Mouse (Mus musculus) c-Kit-negative CD71-positive TER-119-positive erythroid progenitor cells, embryonic 14.5 days (primary cell): ENCODE measurements around the gene Myo1b.

ENCODE experiments used
- DNase-seq: peaks from one replicate; pipeline ENCODE4 v3.0.0-alpha.2; 2013; ENCODE audit warnings: low read depth, low spot score

Gene Myo1b

DNA sequence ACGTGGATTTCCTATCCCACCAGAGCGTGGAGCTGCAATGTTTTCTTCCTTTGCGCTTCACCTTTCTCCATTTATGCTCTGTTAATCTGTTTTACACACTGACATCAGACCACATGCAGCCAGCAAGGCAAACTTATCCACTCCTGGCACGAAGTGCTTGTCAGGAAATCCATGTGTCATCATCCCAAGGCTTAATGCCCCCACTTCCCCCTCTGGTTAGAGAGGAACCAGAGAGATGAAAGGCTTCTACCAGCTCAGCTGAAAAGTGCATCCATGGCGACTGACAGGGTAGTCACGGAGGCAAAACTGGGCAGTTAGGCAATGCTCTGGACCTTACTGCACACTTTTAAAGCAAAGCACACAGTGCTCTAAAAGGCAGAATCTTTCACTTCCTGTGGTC lies 126.6 kb downstream of the Myo1b start:
- DNase-seq, result no peak

DNA sequence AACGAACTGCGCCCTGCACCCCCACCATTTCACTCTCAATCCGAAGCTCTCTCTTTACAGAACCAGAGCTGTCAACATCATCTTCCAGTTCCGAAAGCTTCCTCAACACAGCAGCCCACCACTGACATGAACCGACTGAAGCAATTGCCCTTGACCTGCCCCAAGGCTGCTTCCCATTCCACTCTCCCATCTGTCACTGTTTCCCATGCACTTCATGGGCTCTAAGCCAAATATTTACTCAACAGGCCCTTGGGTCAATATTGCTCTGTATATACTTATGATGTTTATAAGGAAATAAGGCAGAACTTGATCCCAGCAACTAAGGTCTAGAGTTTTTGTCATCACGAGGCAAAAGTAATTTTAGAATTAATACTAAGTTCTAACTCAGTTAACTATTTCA lies 133.8 kb downstream of the Myo1b start:
- no peak for DNase-seq

DNA sequence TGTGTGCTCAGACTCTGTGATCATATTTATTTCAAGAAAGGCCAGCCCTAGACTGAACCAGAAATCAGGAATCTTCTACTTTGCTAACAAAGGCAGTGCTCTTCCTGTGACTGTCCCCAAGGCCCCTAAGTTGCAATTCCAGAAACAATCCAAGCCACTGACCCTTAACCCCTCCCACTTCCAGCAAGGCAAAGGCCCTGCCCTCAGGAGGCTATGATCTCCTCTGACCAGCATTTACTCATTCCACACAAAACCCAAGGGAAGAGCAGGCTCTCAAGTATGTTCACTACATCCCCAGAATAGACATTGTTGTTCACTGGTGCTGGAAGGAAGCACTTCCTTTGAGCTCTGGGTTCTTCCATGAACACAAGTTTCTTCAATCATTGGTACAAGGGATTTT lies 135.5 kb downstream of the Myo1b start:
- DNase-seq, result no peak

DNA sequence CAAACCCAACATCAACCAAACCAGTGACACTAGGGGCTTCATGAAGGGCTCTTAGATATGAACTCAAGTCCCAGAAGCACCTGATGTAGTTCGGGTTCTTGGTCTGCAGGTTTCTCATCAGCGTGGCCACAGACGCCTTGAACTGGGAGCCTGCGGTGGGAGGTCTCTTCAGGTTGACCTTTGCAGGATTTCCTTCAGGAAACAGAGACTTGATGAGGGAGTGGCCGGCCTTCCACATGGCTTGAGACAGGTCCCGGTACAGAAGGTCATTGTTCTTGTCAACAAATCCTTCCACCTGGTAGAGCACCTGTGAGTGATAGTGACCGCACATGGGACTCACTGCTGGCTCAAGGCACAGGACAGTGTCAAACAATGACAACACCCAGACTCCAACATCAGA lies 137.6 kb downstream of the Myo1b start:
- DNase-seq, result no peak

DNA sequence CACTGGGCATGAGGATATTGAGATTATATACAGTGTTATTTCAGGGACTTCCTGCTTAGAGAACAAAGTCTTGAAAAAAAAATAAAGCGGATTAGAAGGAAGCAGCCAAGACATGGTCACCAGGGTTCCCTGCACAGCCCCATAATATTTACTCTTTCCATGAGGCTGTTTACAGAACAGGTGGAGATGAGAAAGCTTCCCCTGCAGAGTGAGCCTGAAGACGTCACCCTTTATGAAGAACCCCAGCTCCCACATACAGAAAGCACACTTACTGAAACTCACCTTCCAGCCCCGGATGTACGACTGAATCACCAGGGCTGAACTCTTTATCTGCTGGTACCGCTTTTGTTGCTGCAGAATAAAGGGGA lies 145.4 kb downstream of the Myo1b start:
- DNase-seq, result no peak

DNA sequence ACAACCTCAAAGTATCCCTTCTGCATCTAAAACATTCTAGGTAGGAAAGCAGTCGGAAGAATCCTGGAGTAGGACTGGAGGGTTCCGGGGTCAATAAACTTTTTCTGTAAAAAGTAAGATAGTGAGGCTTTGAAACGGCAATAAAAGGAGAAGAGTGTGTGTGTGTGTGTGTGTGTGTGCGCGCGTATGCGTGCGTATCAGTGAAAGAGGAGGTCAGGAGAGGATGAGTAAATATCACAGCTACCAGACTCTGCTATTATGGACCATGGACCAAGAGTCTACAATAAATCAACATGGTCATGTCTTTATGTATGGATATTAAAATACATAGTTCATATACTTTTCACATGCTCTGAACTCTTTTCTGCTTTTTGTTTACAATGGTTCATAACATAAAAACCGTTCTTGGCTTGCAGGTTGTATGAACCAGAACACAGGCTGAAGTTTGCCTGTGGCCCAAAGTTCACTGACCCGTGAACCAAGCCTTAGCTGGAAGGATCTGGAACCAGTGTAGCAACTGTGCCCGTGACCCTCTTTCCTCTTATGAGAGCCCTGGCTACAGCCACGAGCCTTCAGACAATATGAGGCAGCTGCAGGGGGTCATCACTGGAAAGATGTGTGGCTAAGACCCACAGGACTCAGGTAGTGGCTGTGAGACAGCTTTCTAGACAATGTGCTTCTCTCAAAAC lies 145.9 kb downstream of the Myo1b start:
- no peak for DNase-seq

DNA sequence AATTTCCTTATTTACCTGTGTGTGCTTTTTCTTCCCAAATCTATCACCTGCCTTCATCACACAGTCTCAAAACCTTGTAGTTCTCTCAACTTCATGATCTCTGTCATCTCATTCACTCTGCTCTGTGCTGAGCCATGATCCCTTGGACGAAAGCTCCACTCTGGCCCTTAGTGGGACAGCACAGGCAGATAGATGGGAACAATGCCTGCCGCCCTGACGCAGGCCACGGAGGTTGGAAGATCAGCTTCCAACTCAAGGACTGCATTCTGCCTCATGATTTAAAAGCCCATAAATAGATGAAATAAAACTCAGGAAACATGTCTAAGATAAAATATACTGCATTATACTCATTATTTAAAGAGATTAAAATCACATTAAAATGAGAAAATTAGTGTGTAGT lies 149.6 kb downstream of the Myo1b start:
- DNase-seq, result no peak

DNA sequence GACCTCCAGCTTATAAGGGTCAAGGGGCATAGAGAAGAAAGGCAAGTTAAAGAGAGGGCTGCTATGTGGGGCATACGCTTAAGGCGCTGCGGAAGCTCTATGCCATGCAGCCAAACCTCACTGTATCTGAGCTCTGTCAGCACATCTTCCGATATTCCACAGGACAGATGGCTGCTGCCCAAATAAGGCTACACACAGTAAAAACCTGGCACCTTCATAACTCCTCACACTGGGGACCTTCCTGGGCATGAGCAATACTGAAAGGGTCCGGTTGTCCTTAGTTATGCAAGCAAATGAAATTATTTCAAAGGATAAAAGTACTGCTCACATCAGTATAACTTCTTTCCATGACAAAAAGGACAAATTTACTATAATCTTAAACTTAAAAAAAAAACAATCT lies 150.7 kb downstream of the Myo1b start:
- DNase-seq, result no peak

DNA sequence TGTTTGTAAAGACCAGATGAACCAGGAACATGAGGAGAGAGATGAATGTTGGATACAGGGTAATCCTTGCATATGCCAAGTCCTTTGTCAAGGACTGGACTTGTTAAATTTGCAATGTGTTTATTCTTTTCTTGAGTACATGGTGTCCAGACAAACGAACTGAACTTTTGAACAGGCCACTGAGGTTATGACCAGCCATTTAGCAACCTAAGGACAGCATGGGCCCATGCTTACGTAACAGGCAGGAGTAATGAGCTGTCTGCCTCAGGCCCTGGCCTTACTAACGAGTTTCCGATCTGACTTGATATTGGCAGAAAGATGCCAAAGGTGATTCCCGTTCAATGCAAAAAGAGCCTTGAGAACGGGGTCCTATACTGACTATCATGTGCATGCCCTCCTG lies 156.2 kb downstream of the Myo1b start:
- no peak for DNase-seq

DNA sequence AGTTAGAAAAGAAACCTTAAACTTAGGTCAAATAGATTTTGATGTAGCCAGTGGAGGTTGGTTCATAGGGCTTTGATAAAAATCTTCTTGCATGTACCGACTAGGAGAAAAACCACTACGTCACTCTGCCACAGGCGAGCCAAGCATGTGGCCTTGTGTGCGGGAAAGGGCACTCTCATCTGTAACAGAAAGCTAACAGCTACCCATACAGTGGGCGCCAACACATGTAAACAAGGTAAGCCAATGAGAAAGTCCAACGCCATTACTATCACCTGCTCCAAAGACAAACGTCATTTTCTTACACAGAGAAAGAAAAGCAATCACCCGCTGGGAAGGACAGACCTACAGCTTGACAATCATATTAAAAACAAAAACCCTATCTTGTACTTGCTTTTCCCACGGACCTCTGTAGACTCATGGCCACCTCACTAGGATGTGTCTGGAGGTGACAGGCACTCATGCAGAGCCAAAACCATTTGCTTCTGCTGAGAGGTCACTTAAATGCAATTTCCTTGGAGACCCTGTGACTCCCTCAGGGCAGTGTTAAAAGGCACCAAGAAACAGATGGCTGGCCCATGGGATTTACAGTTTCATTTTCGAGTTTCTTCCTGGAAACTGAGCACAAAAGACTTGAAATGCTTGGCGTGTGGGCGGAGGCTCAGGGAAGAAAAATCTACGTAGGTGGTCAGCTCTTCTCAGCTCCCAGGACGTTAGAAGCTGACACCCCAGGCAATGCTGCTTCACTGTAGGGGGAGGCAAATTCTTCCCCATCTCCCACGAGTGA lies 157.4 kb downstream of the Myo1b start:
- DNase-seq, result no peak

DNA sequence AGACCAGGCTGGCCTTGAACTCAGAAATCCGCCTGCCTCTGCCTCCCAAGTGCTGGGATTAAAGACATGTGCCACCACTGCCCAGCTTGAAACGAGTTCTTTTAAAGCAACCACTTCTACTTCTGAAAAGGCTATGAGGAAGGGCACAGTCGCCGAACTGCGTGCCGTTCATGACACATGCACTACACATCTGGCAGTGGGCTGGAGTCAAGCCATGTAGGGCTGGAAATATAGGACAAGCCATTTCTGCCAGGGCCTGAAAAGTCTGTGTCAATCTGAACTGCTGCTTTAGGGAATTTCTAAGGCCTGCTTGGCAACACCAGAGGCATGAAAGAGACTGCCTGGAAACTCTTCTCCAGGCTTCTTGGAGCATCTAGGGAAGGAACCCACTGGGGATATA lies 162.2 kb downstream of the Myo1b start:
- no peak for DNase-seq

DNA sequence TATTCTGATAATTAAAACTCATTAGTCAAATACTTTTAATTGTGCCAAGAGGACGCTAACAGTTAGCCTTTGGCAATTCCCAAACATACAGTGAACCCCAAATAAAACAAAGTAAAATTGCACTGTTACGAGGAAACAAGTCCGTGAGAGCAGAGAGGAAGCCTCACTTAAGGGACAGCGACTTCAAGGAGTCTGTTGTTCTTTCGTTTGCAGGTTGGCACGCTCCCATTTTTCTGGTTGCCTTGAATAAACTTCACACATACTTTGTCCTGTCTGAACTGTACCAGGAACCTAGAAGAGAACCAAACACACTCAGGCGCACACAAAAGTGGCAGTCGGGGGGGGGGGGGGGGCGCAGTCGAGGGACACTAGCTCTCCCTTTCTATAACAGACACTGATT lies 164.9 kb downstream of the Myo1b start:
- DNase-seq, result no peak

DNA sequence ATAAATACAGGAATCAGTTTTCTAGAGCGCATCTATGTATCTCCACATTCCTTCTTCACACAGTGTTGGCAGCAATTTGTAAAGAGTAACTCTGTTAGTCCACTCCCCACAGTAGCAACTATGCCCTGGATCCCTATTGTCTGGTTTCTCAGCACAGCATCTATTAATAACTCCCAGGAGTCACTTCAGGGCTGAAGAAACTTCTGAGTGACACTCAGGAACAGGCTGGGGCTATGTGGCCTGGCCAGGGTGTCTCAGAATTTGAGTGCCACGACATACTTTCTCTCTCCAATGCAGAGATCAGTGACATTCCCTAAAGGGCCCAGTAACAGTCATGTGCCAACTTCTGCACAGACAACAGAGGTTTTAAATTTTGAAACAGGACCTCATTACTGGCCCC lies 167.6 kb downstream of the Myo1b start:
- DNase-seq, result no peak

DNA sequence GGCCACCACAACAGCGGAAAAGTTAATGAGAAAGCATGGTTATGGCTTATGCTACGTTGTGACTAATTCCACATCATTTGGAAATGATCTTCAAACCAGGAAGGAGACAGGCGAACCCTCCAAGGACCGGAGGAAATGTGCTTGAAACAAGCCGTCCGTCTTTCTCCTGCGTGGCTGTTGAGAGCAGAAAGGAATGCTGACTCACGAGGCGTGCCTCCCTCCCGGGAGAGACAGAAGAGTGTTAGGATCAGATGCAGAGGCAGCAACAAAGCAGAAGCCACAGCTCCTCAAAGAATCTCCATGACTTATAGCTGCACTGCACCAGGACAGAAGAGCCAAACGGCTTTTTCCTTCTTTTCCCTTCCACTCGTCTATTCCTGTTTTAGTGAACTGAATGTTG lies 168.4 kb downstream of the Myo1b start:
- no peak for DNase-seq

DNA sequence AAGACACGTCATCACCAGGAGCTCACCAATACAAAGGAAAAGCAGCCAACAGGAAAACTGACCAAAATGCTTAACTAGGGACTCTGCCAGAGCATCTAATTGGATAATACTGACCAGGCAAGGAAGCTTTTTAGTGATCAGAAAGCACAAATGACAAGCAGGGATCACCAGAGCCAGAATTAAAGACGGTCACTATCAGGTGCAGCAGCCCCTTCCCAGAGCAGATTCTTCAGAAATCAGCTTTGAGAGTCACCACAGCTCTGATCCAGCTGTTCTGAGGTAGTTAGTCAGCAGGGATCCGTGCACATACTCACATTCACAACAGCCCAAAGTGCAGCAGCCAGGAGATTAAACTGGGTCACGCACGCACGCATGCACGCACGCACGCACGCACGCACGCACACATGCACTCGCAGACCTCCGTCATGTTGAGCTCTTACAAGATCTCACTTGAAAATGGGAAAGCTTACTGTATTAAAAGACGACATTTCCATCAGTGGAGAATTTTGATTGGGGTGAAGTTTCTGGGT lies 169.1 kb downstream of the Myo1b start:
- DNase-seq, result no peak

DNA sequence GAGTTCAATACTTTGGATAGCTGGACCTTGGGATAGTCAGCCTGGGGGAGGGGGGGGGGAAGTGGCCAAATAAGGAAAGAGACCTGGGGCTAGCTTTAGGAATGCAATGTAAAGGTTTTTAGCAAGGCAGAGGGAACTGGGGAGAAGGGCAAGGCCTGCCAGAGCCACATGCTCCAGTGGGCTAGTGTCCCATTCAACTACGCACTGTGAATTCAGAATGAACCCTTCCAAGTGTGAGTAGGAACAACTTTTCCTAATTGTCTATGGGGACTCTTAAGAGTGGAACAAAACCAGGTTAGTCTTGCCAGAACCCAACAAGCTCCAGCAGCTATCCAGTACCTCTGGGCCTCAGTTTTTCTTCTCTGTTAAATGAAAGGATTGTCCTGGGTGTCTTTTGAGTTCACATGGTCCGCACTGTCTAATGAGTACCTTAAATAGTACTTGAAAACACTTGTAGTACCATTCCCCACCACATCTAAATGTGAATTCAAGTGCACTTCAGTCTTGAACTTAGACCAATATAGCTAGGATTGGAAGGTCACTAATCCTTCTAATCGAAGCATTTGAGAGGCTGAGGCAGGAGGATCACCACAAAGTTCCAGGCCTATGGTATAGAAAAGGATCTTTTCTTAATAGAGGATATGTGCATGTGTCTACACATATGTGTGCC lies 172.0 kb downstream of the Myo1b start:
- no peak for DNase-seq

DNA sequence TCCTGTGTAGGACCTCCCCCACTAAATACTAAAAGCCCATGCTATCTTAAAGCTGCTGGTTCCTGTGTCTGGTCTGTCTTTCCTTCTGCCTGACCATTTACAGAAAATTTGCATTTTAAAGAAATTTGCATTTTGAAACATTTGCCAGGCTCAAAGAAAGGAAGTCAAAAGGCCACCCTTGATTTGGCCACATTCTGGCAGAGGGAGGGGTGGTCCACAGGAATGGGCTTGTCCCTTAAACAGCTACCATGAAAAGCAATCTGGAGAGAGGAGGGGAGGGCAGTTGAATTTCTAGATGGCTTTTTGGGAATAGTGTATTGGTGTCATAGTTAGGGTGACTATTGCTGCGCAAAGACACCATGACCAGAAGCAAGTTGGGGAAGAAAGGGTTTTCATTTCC lies 173.3 kb downstream of the Myo1b start:
- no peak for DNase-seq

DNA sequence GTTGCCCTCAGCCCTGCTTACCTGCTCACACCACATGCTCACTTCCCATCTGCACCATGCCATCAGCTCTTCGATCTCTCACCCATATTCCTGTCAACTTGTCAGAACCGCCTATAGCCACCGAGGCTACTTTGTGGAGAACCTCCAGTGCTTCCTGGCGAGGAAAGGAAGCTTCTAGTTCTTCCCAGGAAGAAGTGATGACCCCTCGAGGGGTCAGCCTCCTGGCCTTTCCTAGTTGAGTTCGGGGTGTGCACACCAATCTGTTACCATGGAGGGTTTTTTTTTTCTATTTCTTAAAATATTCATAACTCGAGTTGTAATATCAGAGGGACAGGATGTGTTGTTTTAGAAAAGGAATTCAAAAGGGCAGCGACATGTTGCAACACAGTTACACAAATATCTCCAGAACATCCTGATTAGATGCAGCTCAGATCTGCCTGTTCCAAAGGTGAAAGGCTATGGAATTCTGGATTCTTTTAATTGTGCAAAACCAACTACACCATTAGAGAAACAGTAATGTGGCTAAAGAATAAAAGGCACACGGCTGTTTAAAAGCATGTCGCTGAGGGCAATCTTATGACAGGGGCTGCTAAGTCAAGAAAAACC lies 175.1 kb downstream of the Myo1b start:
- DNase-seq, result no peak

DNA sequence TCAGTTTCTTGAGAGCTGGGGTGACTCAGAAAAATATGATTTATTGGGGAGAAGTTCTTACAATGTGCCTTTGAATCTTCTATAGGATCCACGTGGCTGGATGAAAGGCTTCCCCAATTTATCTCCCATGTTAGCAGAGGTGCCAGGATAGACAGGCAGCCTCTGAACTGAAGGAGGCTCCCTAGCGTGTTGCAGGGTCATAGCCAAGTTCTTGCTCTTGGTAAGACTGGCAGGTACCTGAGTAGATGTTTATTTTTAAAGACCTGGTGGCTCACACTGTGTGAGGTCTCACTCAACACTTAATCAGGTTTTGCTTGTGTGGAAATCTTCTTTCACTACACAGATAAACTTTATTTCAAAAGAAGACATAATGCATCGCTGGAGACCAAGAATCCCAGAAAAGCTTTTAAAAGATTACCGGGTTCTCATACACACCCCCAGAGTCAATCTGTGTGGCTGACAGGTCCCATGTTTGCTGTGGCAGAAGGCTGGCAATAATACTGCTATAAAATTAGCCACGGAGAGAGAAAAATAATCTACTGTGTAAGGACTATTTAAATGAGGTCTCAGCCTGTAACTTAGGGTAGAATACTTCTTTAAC lies 176.5 kb downstream of the Myo1b start:
- no peak for DNase-seq

DNA sequence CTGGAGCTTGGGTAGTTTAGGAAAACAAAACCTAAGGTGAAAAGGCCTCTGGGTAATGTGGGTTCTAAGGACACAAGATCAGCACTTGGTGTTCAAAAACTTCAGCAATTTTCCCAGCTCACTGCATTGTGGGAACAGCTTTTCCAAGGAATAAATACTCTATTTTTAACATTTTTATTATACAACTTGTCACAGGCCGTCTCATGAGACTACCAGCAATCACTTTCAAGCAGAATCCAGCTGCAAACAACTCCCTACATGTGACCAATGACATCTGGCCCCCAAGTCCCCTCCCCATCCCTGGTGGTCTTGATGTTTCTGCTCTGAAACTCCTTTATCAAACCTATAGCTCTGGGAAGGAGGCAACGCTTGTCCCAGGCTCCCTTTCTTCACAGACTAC lies 179.0 kb downstream of the Myo1b start:
- DNase-seq, result no peak

DNA sequence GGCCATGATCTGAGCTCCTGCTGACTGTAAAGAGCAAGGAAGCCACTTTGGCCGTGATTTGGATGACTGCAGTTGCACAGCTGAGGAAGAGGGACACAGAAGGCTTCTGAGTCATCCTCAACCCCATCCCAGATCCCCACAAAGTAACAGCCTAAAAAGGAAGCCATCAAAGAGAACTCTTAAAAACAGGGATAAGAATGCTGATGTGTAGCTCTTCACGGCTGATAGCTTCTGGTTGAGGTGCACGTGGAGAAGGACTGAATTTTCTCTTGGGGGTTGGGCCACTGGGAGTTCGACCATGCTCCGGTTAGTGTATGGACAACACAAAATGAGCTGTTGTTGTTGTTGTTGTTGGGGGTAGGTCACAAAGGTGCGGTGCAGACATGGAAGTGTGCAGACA lies 181.2 kb downstream of the Myo1b start:
- DNase-seq, result no peak

DNA sequence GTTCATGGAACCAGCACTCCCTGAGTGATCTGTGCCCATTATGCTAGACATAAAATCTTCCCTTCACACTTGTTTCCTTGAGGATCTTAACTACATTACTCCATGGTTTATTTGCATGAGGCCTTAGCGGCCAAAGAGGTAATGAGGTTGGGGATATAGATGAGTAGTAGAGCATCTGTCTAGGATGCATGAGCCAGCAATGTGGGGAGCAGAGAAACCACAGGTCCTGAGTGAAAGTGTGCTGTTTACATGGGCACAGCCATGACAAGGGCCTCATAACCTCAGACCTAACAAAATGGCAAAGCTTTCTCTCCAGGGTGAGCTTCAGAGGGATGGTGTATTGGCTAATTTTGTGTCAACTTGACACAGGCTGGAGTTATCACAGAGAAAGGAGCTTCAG lies 186.5 kb downstream of the Myo1b start:
- DNase-seq, result no peak
